Comparison of ENCODE assay signal across 13 mouse cellular contexts in genomic region chr1:176223794-176224193, GRCm38 (mm10). TPM values are rescaled to one million over a fixed set of nuclear protein-coding genes. Genes with fewer than 3 reads are reported as not detected.
DNase-seq lines count a peak whose midpoint lies in the region; ATAC-seq and TF ChIP-seq lines count a peak whose summit lies in the region.
"Had no signal": no experiment of that assay in that cellular context is flagged by ENCODE, and none has a peak within 500 bp of the region (broad histone marks: within the 10 kb centered on the region; RNA-seq: fewer than 3 reads in every experiment).

No protein-coding gene starts in this region.

- no peaks in the 10 kb centered on the region for H3K27me3 ChIP-seq in midbrain, embryonic 15.5 days (replicated peaks)
- H3K27me3 ChIP-seq: embryonic facial prominence, embryonic 13.5 days; heart, embryonic 13.5 days; liver, embryonic 13.5 days had no signal

- H3K36me3 ChIP-seq in midbrain, embryonic 15.5 days (replicated peaks) = no peaks in the 10 kb centered on the region
- H3K36me3 ChIP-seq: embryonic facial prominence, embryonic 13.5 days; forebrain, embryonic 10.5 days; heart, embryonic 13.5 days; liver, embryonic 13.5 days had no signal

- H3K4me1 ChIP-seq in midbrain, embryonic 15.5 days = no peaks in the 10 kb centered on the region; the same call in 1 of the 2 replicates
- H3K4me1 ChIP-seq: embryonic facial prominence, embryonic 13.5 days; heart, embryonic 13.5 days; liver, embryonic 13.5 days had no signal

- no peak overlapping the region for H3K9ac ChIP-seq in midbrain, embryonic 15.5 days
- H3K9ac ChIP-seq: embryonic facial prominence, embryonic 13.5 days; heart, embryonic 13.5 days; liver, embryonic 13.5 days had no signal

- peak overlapping the region; percentile 32 for H3K4me3 ChIP-seq in layer of hippocampus, adult 2 months
- no peak overlapping the region for H3K4me3 ChIP-seq in midbrain, embryonic 15.5 days
- H3K4me3 ChIP-seq: embryonic facial prominence, embryonic 13.5 days; forebrain, embryonic 10.5 days; heart, embryonic 13.5 days; liver, embryonic 13.5 days had no signal

- ATAC-seq in midbrain, embryonic 15.5 days (replicated peaks) = no peak
- ATAC-seq: inflammation-experienced regulatory T-cells, adult 6 months had no signal

- H3K9me3 ChIP-seq in midbrain, embryonic 15.5 days = no peaks in the 10 kb centered on the region
- H3K9me3 ChIP-seq: embryonic facial prominence, embryonic 13.5 days; forebrain, embryonic 10.5 days; heart, embryonic 13.5 days; liver, embryonic 13.5 days had no signal

- WGBS in midbrain, embryonic 15.5 days = 87% methylated on average over 10 of the region's 10 CpGs

- H3K27ac ChIP-seq in layer of hippocampus, adult 2 months = no peak overlapping the region
- H3K27ac ChIP-seq in midbrain, embryonic 15.5 days = no peak overlapping the region
- H3K27ac ChIP-seq: embryonic facial prominence, embryonic 13.5 days; forebrain, embryonic 10.5 days; heart, embryonic 13.5 days; liver, embryonic 13.5 days had no signal

- DNase-seq in gastrocnemius, adult 18-20 months (ENCODE audit: low spot score) = peak; percentile 7
- no peak for DNase-seq in gastrocnemius, postnatal 10 days
- DNase-seq in layer of hippocampus, adult 2 months (ENCODE audit: low spot score in 2 of 2) = no peak
- DNase-seq in layer of hippocampus, adult 9-10 months (ENCODE audit: low spot score) = no peak
- peak; percentile 36 for DNase-seq in brain, embryonic 18.5 days (ENCODE audit: low read depth, low spot score)
- peak; percentile 3 to 9 for DNase-seq in kidney, postnatal 4 days
- DNase-seq: liver, embryonic 13.5 days; thymus, adult 18-20 months had no signal

- H3K4me2 ChIP-seq in midbrain, embryonic 15.5 days = no peak overlapping the region
- H3K4me2 ChIP-seq: liver, embryonic 13.5 days had no signal

- no peak for TF ChIP-seq CTCF in layer of hippocampus, adult 2 months (conservative IDR thresholded peaks at IDR 0.05)

RNA-seq across cellular contexts. Expression of gene Pld5, which starts 51.3 kb away (rescaled TPM):
- 1 to 10 TPM; 3.2 to 4.6 TPM for total RNA-seq in gastrocnemius, adult 18-20 months (2021)
- total RNA-seq in gastrocnemius, postnatal 10 days (2021) = 1 to 10 TPM; 7.3 to 7.4 TPM
- 1 to 10 TPM; 1.7 TPM for total RNA-seq in layer of hippocampus, adult 2 months (2021)
- 4.5 and 5.0 TPM in 2 replicates for polyA plus RNA-seq in midbrain, embryonic 15.5 days (2015; fragmentation: Nextera tagmentation; extraction: Ambion mirVana)
- polyA plus RNA-seq: inflammation-experienced regulatory T-cells, adult 6 months had no signal

Comparison
In these comparisons a context has a peak if more than half of its experiments do, and no peak if none do; other contexts are left out.
1. DNase-seq: peak in gastrocnemius, adult 18-20 months (single experiment), brain, embryonic 18.5 days (single experiment) and kidney, postnatal 4 days (2 of 2); none in gastrocnemius, postnatal 10 days (single experiment), layer of hippocampus, adult 2 months (0 of 2) and layer of hippocampus, adult 9-10 months (single experiment).